Mouse (Mus musculus): ENCODE measurements around the gene Foxs1. TPM values are rescaled to one million over a fixed set of nuclear protein-coding genes. Genes with fewer than 3 reads are reported as not detected.

Gene Foxs1
- polyA plus RNA-seq, 1 experiment from 2014 or later = 8.3 TPM

DNA sequence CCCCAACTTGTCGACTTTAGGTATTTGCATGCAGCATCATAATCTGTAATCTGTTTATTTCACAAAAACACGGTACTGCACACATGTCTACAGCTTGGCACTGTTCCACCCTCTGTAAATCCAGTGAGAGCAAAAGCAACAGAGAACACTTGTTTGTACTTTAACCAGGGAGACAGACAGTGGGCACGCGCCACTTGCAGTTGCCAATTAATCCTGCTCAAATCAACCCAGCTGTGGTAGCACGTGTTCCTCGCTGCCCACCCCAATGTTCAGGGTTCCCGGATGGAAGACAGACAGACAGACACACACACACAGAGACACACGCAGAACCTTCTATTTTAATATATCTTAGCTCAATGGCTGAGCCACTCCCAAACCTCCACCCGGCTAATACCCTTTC lies 37.2 kb downstream of the Foxs1 start:
- Histone ChIP-seq H3K9me3 (ENCODE audit: low read length) (no peaks in the 10 kb centered on the region), H3K36me3 (ENCODE audit: insufficient read depth, low read length) (peaks cover 49% of the 10 kb centered on the region), H3K4me3 (ENCODE audit: low read length) (no peak overlapping the region), H3K27ac (ENCODE audit: low read length) (no peak overlapping the region), H3K9ac (replicated peaks; ENCODE audit: low read length) (no peak overlapping the region), H3K4me2 (replicated peaks; ENCODE audit: low read depth, low read length) (no peak overlapping the region), H3K27me3 (ENCODE audit: insufficient read depth, low read length) (no peaks in the 10 kb centered on the region), H3K4me1 (ENCODE audit: insufficient read depth, low read length) (no peaks in the 10 kb centered on the region)
- no peak for ATAC-seq (ENCODE audit: low FRiP score, low TSS enrichment)
- WGBS = 88% methylated on average over 9 of the region's 9 CpGs

GRCm38 (mm10) chr2:152888774-152889173 lies 44.2 kb downstream of the Foxs1 start:
- no peak overlapping the region for H3K27ac ChIP-seq (ENCODE audit: low read length)
- no peak overlapping the region for H3K9ac ChIP-seq (replicated peaks; ENCODE audit: low read length)
- no peaks in the 10 kb centered on the region for H3K27me3 ChIP-seq (ENCODE audit: insufficient read depth, low read length)
- no peak overlapping the region for H3K4me2 ChIP-seq (replicated peaks; ENCODE audit: low read depth, low read length)
- no peak for ATAC-seq (ENCODE audit: low FRiP score, low TSS enrichment)
- no peaks in the 10 kb centered on the region for H3K9me3 ChIP-seq (ENCODE audit: low read length)
- no peak overlapping the region for H3K4me3 ChIP-seq (ENCODE audit: low read length)
- 86% methylated on average over 5 of the region's 5 CpGs for WGBS
- H3K36me3 ChIP-seq (ENCODE audit: insufficient read depth, low read length) = peaks cover 72% of the 10 kb centered on the region
- H3K4me1 ChIP-seq (ENCODE audit: insufficient read depth, low read length) = no peaks in the 10 kb centered on the region

DNA sequence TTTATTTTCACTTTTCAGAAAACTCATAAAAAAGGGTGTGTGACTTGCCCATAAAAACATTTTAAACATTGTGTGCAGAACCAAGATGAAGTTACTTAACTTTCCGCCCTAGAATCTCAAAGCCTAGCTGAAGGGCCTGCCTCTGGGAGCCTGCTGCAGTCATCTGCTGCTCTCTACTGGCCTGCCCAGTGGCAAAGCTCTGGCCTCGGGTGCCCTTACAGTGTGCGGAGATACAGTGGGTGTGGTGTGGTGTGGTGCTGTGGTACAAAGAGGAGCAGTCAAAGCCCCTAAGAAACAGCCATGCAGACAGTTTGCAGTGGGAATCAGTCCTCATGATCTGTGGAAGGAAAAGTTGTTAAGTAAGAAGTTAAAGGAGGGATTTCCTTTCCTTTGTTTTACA lies 45.8 kb downstream of the Foxs1 start:
- WGBS = 85% methylated on average over 3 of the region's 3 CpGs
- Histone ChIP-seq H3K36me3 (ENCODE audit: insufficient read depth, low read length) (peaks cover 62% of the 10 kb centered on the region), H3K27me3 (ENCODE audit: insufficient read depth, low read length) (no peaks in the 10 kb centered on the region), H3K9ac (replicated peaks; ENCODE audit: low read length) (no peak overlapping the region), H3K9me3 (ENCODE audit: low read length) (no peaks in the 10 kb centered on the region), H3K4me2 (replicated peaks; ENCODE audit: low read depth, low read length) (no peak overlapping the region), H3K4me3 (ENCODE audit: low read length) (no peak overlapping the region), H3K4me1 (ENCODE audit: insufficient read depth, low read length) (no peaks in the 10 kb centered on the region), H3K27ac (ENCODE audit: low read length) (no peak overlapping the region)
- ATAC-seq (ENCODE audit: low FRiP score, low TSS enrichment) = no peak

GRCm38 (mm10) chr2:152884101-152884645 lies 48.8 kb downstream of the Foxs1 start:
- H3K9me3 ChIP-seq (ENCODE audit: low read length) = no peaks in the 10 kb centered on the region
- H3K9ac ChIP-seq (replicated peaks; ENCODE audit: low read length) = no peak overlapping the region
- H3K27ac ChIP-seq (ENCODE audit: low read length) = no peak overlapping the region
- no peak overlapping the region for H3K4me3 ChIP-seq (ENCODE audit: low read length)
- H3K36me3 ChIP-seq (ENCODE audit: insufficient read depth, low read length) = peaks cover 76% of the 10 kb centered on the region
- H3K4me2 ChIP-seq (replicated peaks; ENCODE audit: low read depth, low read length) = no peak overlapping the region
- WGBS = 94% methylated on average over 6 of the region's 6 CpGs
- H3K27me3 ChIP-seq (ENCODE audit: insufficient read depth, low read length) = no peaks in the 10 kb centered on the region
- no peak for ATAC-seq (ENCODE audit: low FRiP score, low TSS enrichment)
- H3K4me1 ChIP-seq (ENCODE audit: insufficient read depth, low read length) = no peaks in the 10 kb centered on the region

Other genes starting within 250 kb of the Foxs1 start
- 27.6 and 28.0 TPM in 2 replicates for gene Mcts2, start 246.2 kb downstream of the Foxs1 start, polyA plus RNA-seq (2015; fragmentation: Nextera tagmentation; extraction: Ambion mirVana)
- 139 and 151 TPM in 2 replicates for gene Id1, start 197.0 kb downstream of the Foxs1 start, polyA plus RNA-seq (2015; fragmentation: Nextera tagmentation; extraction: Ambion mirVana)
- 19.6 and 22.1 TPM in 2 replicates for gene Cox4i2, start 179.0 kb downstream of the Foxs1 start, polyA plus RNA-seq (2015; fragmentation: Nextera tagmentation; extraction: Ambion mirVana)
- gene Bcl2l1, start 101.5 kb downstream of the Foxs1 start, polyA plus RNA-seq (2015; fragmentation: Nextera tagmentation; extraction: Ambion mirVana) = 113 and 116 TPM in 2 replicates
- 83.9 and 97.6 TPM in 2 replicates for gene Tpx2, start 85.2 kb downstream of the Foxs1 start, polyA plus RNA-seq (2015; fragmentation: Nextera tagmentation; extraction: Ambion mirVana)
- gene Mylk2, start 21.9 kb downstream of the Foxs1 start, polyA plus RNA-seq (2015; fragmentation: Nextera tagmentation; extraction: Ambion mirVana) = 0.32 and 0.42 TPM in 2 replicates
- 3.1 TPM in 2 replicates for gene Dusp15, start 18.5 kb upstream of the Foxs1 start, polyA plus RNA-seq (2015; fragmentation: Nextera tagmentation; extraction: Ambion mirVana)
- gene Ttll9, start 29.3 kb upstream of the Foxs1 start, polyA plus RNA-seq (2015; fragmentation: Nextera tagmentation; extraction: Ambion mirVana) = 1.2 and 1.3 TPM in 2 replicates
- 115 and 130 TPM in 2 replicates for gene Pdrg1, start 82.2 kb upstream of the Foxs1 start, polyA plus RNA-seq (2015; fragmentation: Nextera tagmentation; extraction: Ambion mirVana)
- gene Xkr7, start 98.6 kb upstream of the Foxs1 start, polyA plus RNA-seq (2015; fragmentation: Nextera tagmentation; extraction: Ambion mirVana) = not detected in 2 replicates
- 1.8 and 2.4 TPM in 2 replicates for gene Ccm2l, start 132.7 kb upstream of the Foxs1 start, polyA plus RNA-seq (2015; fragmentation: Nextera tagmentation; extraction: Ambion mirVana)
- 6.3 and 6.6 TPM in 2 replicates for gene Hck, start 175.3 kb upstream of the Foxs1 start, polyA plus RNA-seq (2015; fragmentation: Nextera tagmentation; extraction: Ambion mirVana)
- 102 and 108 TPM in 2 replicates for gene Tm9sf4, start 228.1 kb upstream of the Foxs1 start, polyA plus RNA-seq (2015; fragmentation: Nextera tagmentation; extraction: Ambion mirVana)